Mouse (Mus musculus) left cerebral cortex, adult 2 months (tissue): Measurements from ENCODE around the gene Hbs1l. TPM values are rescaled to one million over a fixed set of nuclear protein-coding genes. Genes with fewer than 3 reads are reported as not detected.

Experiments used
- DNase-seq, 2 experiments: peaks; one replicate each; pipeline ENCODE4 v3.0.0; 2021 to 2022; ENCODE audit warnings: low spot score in 2 of 2, mixed read lengths in 1 of 2; ENCODE audit errors: extremely low spot score in 1 of 2
- H3K27ac ChIP-seq: fragments of 200-600 bp; 2 replicates; pipeline ENCODE4 v1.8.1; 2022
- H3K4me3 ChIP-seq: fragments of 200-600 bp; 2 replicates; pipeline ENCODE4 v1.8.1; 2022
- CTCF ChIP-seq: fragments of 200-600 bp; IDR thresholded peaks from 2 replicates; pipeline ENCODE4 v1.8.1; 2022; ENCODE audit warnings: antibody characterized with exemption, mild to moderate bottlenecking, moderate library complexity
- intact Hi-C: fragments of 180-260 bp; cut with DNase I; formaldehyde crosslinking; loops from one replicate; pipeline ENCODE4 v1.15.1; 2025
- total RNA-seq, 2 experiments: library from RNA; stranded (reverse); gene quantifications; 2 replicates each; pipeline ENCODE4 v1.2.3; 2021

Gene Hbs1l
- total RNA-seq, 2 experiments from 2014 or later, result 66.3 to 70.9 TPM

DNA sequence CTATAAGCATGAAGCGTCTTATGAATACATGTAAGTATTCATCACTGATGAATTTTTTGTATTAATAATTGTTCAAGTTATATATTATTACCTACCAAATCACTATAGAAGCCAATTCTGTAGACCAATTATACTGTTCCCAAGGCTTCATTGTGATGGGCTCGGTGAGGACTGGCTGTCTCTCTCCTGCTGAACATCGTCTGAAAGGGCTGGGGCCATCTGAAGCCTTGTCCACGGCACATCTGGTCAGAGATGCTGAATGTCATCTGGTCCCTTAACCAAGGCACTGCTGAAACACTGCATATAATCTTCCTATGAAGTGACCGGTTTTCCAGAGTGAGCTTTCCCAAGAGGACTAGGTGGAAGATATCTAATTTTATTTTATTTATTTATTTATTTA lies 24.9 kb upstream of the Hbs1l start:
- no peak overlapping the region for H3K27ac ChIP-seq
- intact Hi-C loops, result no loop called here
- TF ChIP-seq CTCF, result no peak
- no peak for DNase-seq
- H3K4me3 ChIP-seq, result no peak overlapping the region

DNA sequence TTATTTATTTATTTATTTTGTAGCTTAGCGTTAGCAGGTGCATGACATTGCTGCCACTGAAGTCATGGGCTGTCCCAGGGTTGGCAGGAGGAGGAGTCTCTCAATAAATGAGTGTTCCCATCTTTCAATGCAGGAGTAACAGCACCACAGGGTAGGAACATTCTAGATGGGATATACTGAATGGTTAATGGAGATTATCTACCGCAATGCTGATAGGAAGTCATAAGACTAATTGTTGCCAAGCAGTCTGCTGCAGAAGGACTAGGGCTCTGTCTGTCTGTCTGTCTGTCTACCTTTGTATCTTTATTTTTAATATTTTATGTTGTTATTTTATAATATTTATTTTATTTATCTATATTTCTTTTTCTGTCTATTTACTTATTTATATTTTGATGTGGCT lies 24.5 kb upstream of the Hbs1l start:
- intact Hi-C loops, result no loop called here
- Histone ChIP-seq H3K27ac (no peak overlapping the region), H3K4me3 (no peak overlapping the region)
- TF ChIP-seq CTCF, result no peak
- DNase-seq, result no peak

GRCm38 (mm10) chr10:21271785-21272184 lies 24.0 kb upstream of the Hbs1l start:
- Histone ChIP-seq H3K27ac (no peak overlapping the region), H3K4me3 (no peak overlapping the region)
- intact Hi-C loops, result no loop called here
- no peak for TF ChIP-seq CTCF
- no peak for DNase-seq

- intact Hi-C loops, result no loop called here
- no peak for DNase-seq
- H3K27ac ChIP-seq, result no peak overlapping the region
Measured at GRCm38 (mm10) chr10:21287243-21288127, 8.3 kb upstream of the Hbs1l start.

DNA sequence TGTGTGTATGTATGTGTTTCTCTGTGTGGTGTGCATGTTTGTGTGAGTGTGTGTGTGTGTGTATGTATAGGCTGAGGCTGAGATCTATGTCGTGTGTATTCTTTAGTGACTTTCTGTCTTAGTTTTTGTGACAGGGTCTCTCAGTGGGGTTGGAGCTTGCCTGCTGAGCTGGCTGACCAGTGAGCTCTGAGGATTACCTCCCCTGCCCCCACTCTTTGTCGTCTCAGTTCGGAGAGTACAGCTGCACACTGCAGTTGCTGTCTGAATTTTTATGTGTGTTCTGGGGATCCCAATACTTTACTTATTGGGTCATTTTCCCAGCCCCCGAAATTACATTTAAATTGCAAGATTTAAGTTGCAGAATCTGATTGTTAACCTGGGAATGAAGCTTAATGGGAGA lies 4.6 kb upstream of the Hbs1l start:
- intact Hi-C loops, result no loop called here
- no peak for TF ChIP-seq CTCF

More at GRCm38 (mm10) chr10:21287243-21288127, 8.3 kb upstream of the Hbs1l start:
- no peak overlapping the region for H3K4me3 ChIP-seq
- no peak for TF ChIP-seq CTCF

DNA sequence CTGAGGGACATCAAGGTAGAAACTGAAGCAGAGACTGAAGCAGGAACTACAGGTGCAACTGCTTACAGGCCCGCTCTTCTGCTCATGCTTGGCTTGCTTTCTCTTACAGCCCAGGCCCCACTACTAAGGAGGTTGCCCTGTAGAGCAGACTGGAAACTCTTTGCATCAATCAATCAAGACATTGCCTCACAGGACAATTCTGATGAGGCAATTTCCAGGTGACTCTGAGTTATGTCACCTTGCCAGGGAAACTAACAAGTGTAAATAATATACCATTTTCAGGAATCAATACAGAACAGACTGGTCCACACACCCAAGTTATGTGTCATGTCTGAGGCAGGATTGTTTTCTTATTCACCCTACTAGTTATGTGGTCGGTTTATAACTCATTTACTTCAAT lies 1.6 kb upstream of the Hbs1l start:
- Histone ChIP-seq H3K4me3 (no peak overlapping the region), H3K27ac (no peak overlapping the region)
- TF ChIP-seq CTCF, result no peak
- DNase-seq, result no peak
- intact Hi-C loops, result no loop called here

More for the DNA sequence above, 4.6 kb upstream of the Hbs1l start:
- H3K27ac ChIP-seq, result no peak overlapping the region
- no peak for DNase-seq
- no peak overlapping the region for H3K4me3 ChIP-seq

GRCm38 (mm10) chr10:21295397-21295758 lies 401 bp upstream of the Hbs1l start:
- no peak for TF ChIP-seq CTCF
- H3K27ac ChIP-seq, result peak overlapping the region; percentile 77; the same call in 1 of the 2 replicates
- H3K4me3 ChIP-seq, result peak overlapping the region; percentile 68
- DNase-seq, result no peak
- intact Hi-C loops, result loop anchor here (5.0 kb wide), 1 partner anchor 983 kb away; the partner anchor contains the start of gene Bclaf1

DNA sequence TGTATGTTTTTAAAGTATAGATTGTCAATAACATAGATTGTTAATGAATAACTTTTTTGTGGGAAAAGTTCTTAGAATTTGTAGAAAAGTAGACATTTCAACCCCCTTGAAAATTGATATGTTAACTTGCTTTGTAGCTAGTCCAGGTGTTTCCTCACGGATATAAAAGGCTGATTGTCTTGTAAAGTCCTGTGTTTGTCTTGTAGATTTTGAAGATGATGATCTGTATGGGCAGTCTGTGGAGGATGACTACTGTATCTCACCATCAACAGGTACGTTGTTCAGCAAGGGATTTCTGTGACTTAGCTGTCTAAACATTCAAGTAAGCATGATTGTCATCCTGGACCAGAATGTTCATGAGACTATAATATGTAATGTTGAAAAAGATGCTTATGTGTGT lies 3.2 kb downstream of the Hbs1l start:
- no peak overlapping the region for H3K27ac ChIP-seq
- no peak for DNase-seq
- TF ChIP-seq CTCF, result no peak
- intact Hi-C loops, result loop anchor here (5.0 kb wide), 1 partner anchor 987 kb away; the partner anchor contains the start of gene Bclaf1
- no peak overlapping the region for H3K4me3 ChIP-seq

DNA sequence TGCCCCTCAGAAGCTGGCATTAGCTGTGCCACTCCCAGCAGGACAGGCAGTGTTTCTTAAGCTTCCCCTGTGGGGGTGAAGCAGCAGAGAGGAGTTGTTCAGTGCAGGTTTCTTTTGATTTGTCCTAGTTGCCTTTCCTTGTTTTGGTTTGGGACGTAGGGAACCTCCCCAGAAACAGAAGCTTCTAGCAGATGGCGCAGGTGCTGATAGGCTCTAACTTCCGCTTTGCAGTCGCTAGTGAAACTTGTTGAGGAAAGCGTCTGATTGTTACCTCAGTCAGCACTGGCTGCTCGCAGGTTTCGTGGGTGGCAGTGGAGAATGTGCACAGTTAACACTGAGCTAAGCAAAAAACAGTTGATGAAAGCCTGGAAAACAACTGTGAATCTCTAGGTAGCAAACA lies 6.0 kb downstream of the Hbs1l start:
- intact Hi-C loops, result no loop called here
- TF ChIP-seq CTCF, result no peak
- Histone ChIP-seq H3K27ac (no peak overlapping the region), H3K4me3 (no peak overlapping the region)
- DNase-seq, result no peak

GRCm38 (mm10) chr10:21304672-21305632 lies 9.2 kb downstream of the Hbs1l start:
- no peak for DNase-seq
- TF ChIP-seq CTCF, result no peak
- Histone ChIP-seq H3K4me3 (no peak overlapping the region), H3K27ac (no peak overlapping the region)
- intact Hi-C loops, result no loop called here

- no peak for TF ChIP-seq CTCF
- no peak overlapping the region for H3K4me3 ChIP-seq
- H3K27ac ChIP-seq, result no peak overlapping the region
- intact Hi-C loops, result no loop called here
- DNase-seq, result no peak
Measured at GRCm38 (mm10) chr10:21313732-21314131, 18.0 kb downstream of the Hbs1l start.

GRCm38 (mm10) chr10:21316123-21316522 lies 20.3 kb downstream of the Hbs1l start:
- Histone ChIP-seq H3K4me3 (no peak overlapping the region), H3K27ac (no peak overlapping the region)
- TF ChIP-seq CTCF, result no peak
- DNase-seq, result no peak
- intact Hi-C loops, result no loop called here
